Mouse (Mus musculus) CD4-positive helper T cell, adult 2 months (primary cell): Measurements from ENCODE around the gene Ogdhl.
"Not testable (repeated sequence)": the region's sequence is repeated elsewhere in the genome, so short reads cannot be mapped to it uniquely, and the experiment has no call there.

Source experiments
- DNase-seq: peaks from one replicate; pipeline ENCODE4 v3.0.0-alpha.2; 2012; ENCODE audit warnings: low read depth, missing footprints, low spot score

Ogdhl gene

DNA sequence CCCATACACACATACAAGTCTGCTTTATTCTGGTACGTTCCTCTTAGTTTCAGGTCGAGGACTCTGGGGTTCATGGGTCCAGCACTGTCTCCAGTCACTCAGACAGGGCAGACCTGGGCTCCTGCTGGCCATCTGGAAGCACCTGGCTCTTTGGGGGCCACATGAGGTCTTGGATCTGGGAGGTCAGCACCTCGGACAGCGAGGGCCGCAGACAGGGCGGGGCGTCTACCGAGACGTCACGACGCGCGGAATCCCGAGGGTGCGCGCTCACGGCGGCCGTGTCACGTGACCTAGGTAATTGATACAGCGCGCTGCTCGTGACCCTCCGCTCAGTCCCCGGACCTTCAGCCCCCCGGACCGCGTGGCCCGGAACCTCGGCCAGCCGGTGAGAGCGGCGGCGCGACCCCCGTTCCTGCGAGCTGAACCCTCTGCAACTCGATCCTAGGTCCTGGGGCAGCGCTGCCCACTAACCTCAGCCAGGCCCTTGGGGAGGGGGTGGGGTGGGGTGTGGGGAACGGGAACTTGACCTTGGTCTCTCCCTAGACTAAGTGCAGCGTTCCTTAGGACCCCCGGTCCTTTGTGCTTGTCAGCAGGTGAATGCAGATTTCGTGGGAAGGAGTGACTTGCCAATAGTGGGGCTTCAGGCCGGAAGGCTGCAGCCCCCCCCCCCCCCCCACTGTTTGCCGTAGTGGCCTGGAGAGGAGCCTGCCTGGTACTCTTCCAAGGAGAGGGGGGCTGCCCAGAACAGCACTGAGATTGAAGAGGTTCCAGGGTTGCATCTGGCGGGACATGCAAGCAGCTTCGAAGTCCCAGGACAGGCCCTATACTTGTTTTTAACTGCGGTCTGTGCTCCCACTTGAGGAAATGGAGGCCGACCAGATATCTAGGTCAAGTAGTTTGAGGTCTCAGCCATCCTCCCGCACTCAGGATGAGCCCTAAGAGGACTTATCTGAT lies at the start of gene Ogdhl:
TSS of gene Ogdhl (plus strand) at position 288 of the 954 bp plus-strand sequence.
- peak; percentile 59 for DNase-seq

GRCm38 (mm10) chr14:32301622-32302021 lies 20.2 kb upstream of the Ogdhl start:
- DNase-seq: no peak

- DNase-seq: no peak
These were observed 19.4 kb upstream of the Ogdhl start for GRCm38 (mm10) chr14:32302423-32302822.

- DNase-seq: no peak
These were observed 16.9 kb upstream of the Ogdhl start for GRCm38 (mm10) chr14:32304921-32305320.

DNA sequence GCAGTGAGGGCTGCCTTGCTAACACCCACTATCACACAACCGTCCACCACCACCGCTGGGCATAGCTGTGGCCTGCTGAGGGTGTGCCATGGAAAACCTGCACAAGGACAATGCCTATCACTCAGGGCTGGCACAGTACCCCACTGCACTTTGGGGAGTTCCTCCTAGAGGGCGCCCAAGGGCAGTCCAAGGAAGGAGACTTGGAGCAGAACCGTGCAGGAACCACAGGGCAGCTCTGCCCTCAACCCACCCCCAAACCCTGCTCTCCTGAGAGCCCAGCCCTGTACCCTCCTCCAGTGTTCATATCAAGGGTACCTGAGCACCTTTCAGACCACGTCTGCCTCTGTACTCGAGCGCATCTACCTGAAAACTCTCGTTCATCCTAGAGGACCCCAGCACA lies 11.9 kb upstream of the Ogdhl start:
- DNase-seq: no peak

- no peak for DNase-seq
These were observed 10.3 kb upstream of the Ogdhl start for GRCm38 (mm10) chr14:32311381-32312035.

- no peak for DNase-seq
These were observed 4.0 kb upstream of the Ogdhl start for GRCm38 (mm10) chr14:32317822-32318221.

- no peak for DNase-seq
These were observed 1.4 kb downstream of the Ogdhl start for GRCm38 (mm10) chr14:32323221-32323620.

- no peak for DNase-seq
These were observed 5.5 kb downstream of the Ogdhl start for GRCm38 (mm10) chr14:32327366-32327765.

- no peak for DNase-seq
These were observed 11.0 kb downstream of the Ogdhl start for GRCm38 (mm10) chr14:32332515-32333445.

GRCm38 (mm10) chr14:32336021-32336420 lies 14.2 kb downstream of the Ogdhl start:
- DNase-seq: no peak

DNA sequence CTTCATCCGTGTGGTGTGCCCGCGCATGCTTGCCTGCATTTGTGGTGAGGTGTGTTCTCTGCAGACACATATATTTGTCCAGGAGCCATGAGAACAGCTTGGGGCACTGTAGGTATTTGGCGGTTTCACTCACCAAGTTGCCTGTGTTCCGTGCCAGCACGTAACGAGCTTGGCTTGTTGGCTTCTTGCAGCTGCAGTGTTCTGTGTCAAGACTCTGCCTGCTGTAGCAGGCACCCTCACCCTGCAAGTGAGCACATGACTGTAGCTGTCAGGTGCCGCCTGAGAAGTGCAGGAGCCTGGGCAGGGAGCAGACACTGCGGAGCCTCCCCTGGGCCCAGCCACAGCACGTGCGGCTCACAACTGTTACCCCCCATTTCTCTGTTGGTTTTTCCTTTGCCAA lies 14.7 kb downstream of the Ogdhl start:
- no peak for DNase-seq

DNA sequence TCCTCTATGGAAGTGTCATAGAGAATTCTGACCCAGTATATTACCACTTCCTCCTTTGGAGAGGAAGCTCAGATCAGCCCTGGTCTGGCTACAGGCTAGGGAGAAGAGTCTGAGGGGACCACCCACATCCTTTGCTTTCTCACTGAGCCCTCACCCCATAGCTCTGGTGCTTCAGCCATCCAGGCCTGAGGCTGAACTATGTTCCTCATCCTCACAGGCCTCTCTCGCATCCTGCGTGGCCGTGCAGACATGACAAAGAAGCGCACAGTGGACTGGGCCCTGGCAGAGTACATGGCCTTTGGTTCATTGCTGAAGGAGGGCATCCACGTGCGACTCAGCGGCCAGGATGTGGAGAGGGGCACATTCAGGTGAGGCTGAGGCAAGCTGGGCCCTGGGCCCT lies 20.0 kb downstream of the Ogdhl start:
- no peak for DNase-seq

DNA sequence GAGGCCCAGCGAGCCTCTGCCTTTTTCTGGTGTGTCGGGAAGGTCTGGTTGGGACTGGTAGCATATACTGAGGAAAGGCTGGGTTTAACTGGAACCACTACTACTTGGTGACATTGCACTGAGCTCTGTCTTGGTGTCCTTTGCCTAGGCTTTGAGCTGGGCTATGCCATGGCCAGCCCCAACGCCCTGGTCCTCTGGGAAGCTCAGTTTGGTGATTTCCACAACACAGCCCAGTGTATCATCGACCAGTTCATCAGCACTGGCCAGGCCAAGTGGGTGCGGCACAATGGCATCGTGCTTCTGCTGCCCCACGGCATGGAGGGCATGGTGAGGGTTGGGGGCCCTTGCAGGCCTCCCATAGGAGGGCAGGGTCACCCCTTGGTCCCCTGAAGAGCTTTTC lies 22.4 kb downstream of the Ogdhl start:
- DNase-seq: no peak

DNA sequence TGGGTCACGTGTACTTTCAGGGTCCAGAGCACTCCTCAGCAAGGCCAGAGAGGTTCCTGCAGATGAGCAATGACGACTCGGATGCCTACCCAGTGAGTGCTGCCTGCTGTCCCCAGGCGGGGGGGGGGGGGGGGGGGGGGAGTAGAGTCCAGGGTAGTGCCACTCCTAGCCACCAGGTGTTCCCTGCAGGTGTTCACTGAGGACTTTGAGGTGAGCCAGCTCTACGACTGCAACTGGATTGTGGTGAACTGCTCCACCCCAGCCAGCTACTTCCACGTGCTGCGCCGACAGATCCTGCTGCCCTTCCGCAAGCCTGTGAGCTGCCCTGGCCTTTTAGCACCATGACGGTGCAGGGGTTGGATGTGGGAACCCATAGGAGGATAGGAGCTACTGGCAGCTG lies 22.9 kb downstream of the Ogdhl start:
- DNase-seq: no peak

DNA sequence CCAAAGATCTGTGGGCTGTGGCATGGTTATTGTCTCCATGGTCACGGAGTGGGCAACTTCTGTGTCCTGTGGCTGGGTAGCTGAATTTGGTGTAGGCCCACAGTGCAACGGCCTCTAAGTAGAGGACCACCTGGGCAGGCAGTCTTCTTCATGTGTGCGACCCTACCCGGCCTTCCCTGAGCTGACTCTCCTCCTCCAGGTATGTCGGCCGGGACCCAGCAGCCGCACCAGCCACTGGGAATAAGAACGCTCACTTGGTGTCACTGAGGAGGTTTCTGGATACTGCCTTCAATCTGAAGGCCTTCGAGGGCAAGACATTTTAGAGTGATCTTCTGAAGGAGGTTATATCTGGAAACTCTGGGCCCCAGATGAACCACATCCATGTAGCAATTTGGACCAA lies 25.5 kb downstream of the Ogdhl start:
- DNase-seq: no peak

DNA sequence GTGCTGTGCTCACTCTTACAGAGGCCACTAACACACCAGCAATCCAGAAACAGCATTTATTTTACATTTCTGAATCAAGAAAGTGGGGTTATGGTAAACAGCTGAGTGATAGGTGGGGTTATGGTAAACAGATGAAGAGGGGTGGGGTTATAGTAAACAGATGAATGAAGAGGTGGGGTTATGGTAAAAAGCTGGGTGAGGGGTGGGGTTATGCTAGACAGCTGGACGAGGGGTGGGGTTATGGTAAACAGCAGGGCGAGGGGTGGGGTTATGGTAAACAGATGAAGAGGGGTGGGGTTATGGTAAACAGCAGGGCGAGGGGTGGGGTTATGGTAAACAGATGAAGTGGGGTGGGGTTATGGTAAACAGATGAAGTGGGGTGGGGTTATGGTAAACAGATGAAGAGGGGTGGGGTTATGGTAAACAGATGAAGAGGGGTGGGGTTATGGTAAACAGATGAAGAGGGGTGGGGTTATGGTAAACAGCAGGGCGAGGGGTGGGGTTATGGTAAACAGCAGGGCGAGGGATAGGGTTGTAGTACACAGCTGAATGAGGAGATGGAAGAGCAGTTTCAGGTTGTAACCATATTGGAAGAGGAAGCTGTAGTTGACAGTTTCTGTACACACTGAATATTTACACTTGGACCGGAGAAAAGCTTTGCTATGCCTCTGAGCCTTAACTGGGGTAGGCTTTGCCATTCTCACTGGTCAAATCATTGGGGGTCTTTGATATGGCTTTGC lies 29.5 kb downstream of the Ogdhl start:
- DNase-seq: not testable (repeated sequence)

DNA sequence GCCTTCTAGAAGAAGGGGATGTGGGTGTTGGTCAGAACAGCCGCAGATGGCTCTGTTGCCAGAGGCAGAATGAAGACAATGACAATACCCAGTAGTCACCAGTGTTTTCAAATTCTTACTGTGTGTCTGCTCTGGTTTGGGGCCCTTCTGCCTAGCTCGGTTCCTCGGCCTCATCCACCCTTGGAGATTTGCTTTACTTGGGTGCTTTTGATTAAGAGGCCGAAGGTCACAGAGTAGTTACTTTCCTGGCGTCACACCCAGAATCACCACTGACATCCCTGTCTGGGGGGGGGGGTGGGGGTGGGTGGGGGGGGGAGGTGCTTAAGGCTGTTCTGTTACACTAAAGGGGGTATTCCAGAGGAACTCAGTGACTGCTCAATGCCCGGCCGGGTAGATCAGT lies 42.5 kb downstream of the Ogdhl start:
- no peak for DNase-seq

GRCm38 (mm10) chr14:32369756-32370155 lies 47.9 kb downstream of the Ogdhl start:
- no peak for DNase-seq

DNA sequence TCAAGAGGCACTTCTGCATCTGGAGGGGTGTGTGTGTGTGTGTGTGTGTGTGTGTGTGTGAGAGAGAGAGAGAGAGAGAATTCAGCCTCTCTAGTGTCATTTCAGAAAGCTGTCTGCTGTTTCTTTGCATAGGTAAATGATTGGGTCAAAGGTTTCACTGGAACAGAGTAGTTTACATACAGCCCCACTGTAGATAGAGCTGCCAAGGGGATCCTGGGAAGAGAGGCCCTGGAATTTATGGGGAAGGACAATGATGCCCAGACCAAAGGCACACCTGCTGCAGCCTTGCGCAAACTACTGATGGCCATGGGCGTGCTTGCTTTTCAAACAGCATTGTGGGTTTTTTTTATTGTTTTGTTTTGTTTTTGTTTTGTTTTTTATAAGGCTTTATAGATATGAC lies 50.7 kb downstream of the Ogdhl start:
- no peak for DNase-seq
